Mouse (Mus musculus): ENCODE measurements around the gene Nup210. TPM values are rescaled to one million over a fixed set of nuclear protein-coding genes. Genes with fewer than 3 reads are reported as not detected.

Gene Nup210
- polyA plus RNA-seq, 1 experiment from 2014 or later, result 7.1 TPM

DNA sequence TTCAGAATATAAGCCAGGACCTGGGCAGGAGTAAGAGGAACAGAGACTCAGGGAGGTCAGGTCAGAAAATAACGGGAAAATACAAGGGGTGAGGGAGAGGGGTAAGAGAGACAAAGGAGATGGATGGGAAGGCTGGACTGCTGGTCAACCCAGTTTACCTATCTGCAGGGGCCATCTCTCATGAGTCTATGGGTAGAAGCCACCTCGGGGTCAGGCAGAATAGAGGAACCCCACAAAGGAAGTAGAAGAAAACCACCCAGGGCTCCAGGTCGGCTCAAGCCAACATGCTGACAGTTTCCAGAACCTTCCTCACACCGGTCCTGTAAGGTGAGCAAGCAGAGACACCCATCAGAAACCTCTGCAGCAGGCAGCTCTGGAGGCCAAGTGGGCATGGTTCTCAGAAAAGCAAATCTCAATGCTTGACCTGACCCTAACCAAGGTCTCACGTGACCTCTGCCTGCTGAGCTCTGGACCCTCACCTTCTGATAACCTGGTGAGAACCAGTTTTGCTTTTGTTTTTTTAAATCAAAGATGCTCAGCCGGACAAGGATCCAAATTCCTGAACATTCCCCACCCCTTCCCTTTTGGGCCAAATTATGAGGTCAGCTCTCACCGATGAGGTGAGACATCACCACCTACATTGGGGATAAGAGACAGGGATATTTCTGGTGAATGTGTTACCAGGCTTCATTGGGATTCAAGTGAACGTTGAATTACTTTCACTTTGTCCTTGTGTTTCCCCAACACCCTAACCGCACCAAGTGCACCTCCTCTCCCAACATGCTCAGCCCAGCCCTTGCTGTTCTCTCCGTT lies 5.3 kb downstream of the Nup210 start:
- Histone ChIP-seq H3K4me1 (ENCODE audit: control insufficient read depth in 2 of 2, insufficient read depth in 2 of 2, low read length in 2 of 2) (peaks cover 3 to 4% of the 10 kb centered on the region in 2 experiments; a peak in 1 of 4 replicates), H3K36me3 (ENCODE audit: control insufficient read depth, insufficient read depth, low read length) (no peaks in the 10 kb centered on the region), H3K4me3 (ENCODE audit: control insufficient read depth in 1 of 2, insufficient read depth in 1 of 2, low read depth in 1 of 2, low read length in 2 of 2) (no peak overlapping the region), H3K27me3 (ENCODE audit: control insufficient read depth, insufficient read depth, low read length) (no peaks in the 10 kb centered on the region), H3K4me2 (ENCODE audit: low read length) (no peak overlapping the region), H3K9ac (ENCODE audit: low read length) (no peak overlapping the region), H3K27ac (replicated peaks in 1 of 2; ENCODE audit: control insufficient read depth in 1 of 2, insufficient read depth in 1 of 2, low read depth in 2 of 2, low read length in 2 of 2) (no peak overlapping the region), H3K9me3 (ENCODE audit: control insufficient read depth, low read length) (no peaks in the 10 kb centered on the region)
- no peak for ATAC-seq (ENCODE audit: insufficient number of reproducible peaks, insufficient read depth, low FRiP score, low read depth)
- 77% methylated on average over 10 of the region's 10 CpGs for WGBS

DNA sequence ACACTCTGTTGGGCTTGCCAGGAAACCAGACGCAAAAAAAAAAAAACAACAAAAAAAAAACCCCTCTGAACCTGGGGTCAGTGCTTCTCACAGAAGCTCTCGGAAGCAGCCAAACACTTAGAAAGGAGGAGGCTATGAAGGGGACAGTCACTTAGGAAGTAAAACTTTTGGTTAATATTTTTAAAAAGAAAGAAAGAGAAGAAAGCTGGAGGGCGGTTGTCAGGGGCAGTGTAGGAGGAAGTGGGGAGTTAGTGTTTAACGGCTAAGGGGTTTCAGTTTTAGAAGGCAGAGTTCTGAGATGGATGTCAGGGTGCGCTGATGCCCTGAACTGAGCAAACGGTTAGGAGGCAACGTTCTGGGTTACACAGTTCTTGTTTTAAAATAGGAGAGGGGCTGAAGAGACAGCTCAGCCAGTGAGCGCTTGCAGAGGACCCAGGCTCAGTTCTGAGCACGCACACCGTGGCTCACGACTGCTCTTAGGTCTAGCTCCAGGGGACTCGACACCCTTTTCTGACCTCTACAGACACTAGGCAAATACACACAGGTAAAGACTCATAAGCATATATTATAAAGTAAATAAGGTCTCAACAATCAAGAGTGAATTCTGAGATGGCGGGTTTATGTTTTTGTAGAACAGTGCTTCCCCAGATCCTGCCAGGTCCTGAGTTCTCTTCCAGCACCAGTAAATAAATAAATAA lies 6.2 kb downstream of the Nup210 start:
- no peak overlapping the region for H3K9ac ChIP-seq (ENCODE audit: low read length)
- H3K27me3 ChIP-seq (ENCODE audit: control insufficient read depth, insufficient read depth, low read length), result no peaks in the 10 kb centered on the region
- H3K4me3 ChIP-seq (ENCODE audit: control insufficient read depth in 1 of 2, insufficient read depth in 1 of 2, low read depth in 1 of 2, low read length in 2 of 2), result no peak overlapping the region
- no peaks in the 10 kb centered on the region for H3K36me3 ChIP-seq (ENCODE audit: control insufficient read depth, insufficient read depth, low read length)
- H3K9me3 ChIP-seq (ENCODE audit: control insufficient read depth, low read length), result no peaks in the 10 kb centered on the region
- no peak for ATAC-seq (ENCODE audit: insufficient number of reproducible peaks, insufficient read depth, low FRiP score, low read depth)
- H3K4me2 ChIP-seq (ENCODE audit: low read length), result no peak overlapping the region
- H3K4me1 ChIP-seq (ENCODE audit: control insufficient read depth in 2 of 2, insufficient read depth in 2 of 2, low read length in 2 of 2), result no peaks in the 10 kb centered on the region
- no peak overlapping the region for H3K27ac ChIP-seq (replicated peaks in 1 of 2; ENCODE audit: control insufficient read depth in 1 of 2, insufficient read depth in 1 of 2, low read depth in 2 of 2, low read length in 2 of 2)
- 77% methylated on average over 13 of the region's 13 CpGs for WGBS

DNA sequence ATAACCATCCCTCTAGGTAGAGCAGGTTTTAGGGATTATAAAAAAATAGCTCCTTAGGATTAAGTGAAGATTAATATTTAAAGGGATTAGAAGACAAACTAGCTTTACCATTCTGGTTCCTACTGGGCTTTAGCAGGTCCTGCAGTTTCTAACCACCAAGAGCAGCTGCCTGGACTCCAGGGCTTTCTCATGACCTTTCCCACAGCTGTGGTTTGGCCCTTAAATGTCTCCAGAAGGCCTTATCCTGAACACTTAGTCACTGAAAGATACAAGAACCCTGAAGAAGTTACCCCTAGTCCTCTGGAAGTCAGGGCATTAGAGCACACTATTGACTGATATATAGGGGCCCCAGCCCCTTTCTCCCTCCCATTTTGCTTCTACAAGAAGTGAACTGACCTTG lies 7.1 kb downstream of the Nup210 start:
- Histone ChIP-seq H3K27ac (replicated peaks in 1 of 2; ENCODE audit: control insufficient read depth in 1 of 2, insufficient read depth in 1 of 2, low read depth in 2 of 2, low read length in 2 of 2) (no peak overlapping the region), H3K36me3 (ENCODE audit: control insufficient read depth, insufficient read depth, low read length) (no peaks in the 10 kb centered on the region), H3K4me1 (ENCODE audit: control insufficient read depth in 2 of 2, insufficient read depth in 2 of 2, low read length in 2 of 2) (peaks cover under 1 to 8% of the 10 kb centered on the region in 2 experiments), H3K4me3 (ENCODE audit: control insufficient read depth in 1 of 2, insufficient read depth in 1 of 2, low read depth in 1 of 2, low read length in 2 of 2) (no peak overlapping the region), H3K9me3 (ENCODE audit: control insufficient read depth, low read length) (no peaks in the 10 kb centered on the region), H3K9ac (ENCODE audit: low read length) (no peak overlapping the region), H3K27me3 (ENCODE audit: control insufficient read depth, insufficient read depth, low read length) (no peaks in the 10 kb centered on the region), H3K4me2 (ENCODE audit: low read length) (no peak overlapping the region)
- ATAC-seq (ENCODE audit: insufficient number of reproducible peaks, insufficient read depth, low FRiP score, low read depth), result no peak

- H3K9me3 ChIP-seq (ENCODE audit: control insufficient read depth, low read length), result no peaks in the 10 kb centered on the region
- no peak overlapping the region for H3K9ac ChIP-seq (ENCODE audit: low read length)
- H3K27me3 ChIP-seq (ENCODE audit: control insufficient read depth, insufficient read depth, low read length), result no peaks in the 10 kb centered on the region
- no peak overlapping the region for H3K27ac ChIP-seq (replicated peaks in 1 of 2; ENCODE audit: control insufficient read depth in 1 of 2, insufficient read depth in 1 of 2, low read depth in 2 of 2, low read length in 2 of 2)
- H3K4me3 ChIP-seq (ENCODE audit: control insufficient read depth in 1 of 2, insufficient read depth in 1 of 2, low read depth in 1 of 2, low read length in 2 of 2), result no peak overlapping the region
- no peak overlapping the region for H3K4me2 ChIP-seq (ENCODE audit: low read length)
- ATAC-seq (ENCODE audit: insufficient number of reproducible peaks, insufficient read depth, low FRiP score, low read depth), result no peak
- H3K4me1 ChIP-seq (ENCODE audit: control insufficient read depth in 2 of 2, insufficient read depth in 2 of 2, low read length in 2 of 2), result peaks cover 4 to 12% of the 10 kb centered on the region in 2 experiments
- H3K36me3 ChIP-seq (ENCODE audit: control insufficient read depth, insufficient read depth, low read length), result no peaks in the 10 kb centered on the region
- WGBS, result 91% methylated on average over 2 of the region's 2 CpGs
Observed at GRCm38 (mm10) chr6:91108917-91109450, 7.6 kb downstream of the Nup210 start.

DNA sequence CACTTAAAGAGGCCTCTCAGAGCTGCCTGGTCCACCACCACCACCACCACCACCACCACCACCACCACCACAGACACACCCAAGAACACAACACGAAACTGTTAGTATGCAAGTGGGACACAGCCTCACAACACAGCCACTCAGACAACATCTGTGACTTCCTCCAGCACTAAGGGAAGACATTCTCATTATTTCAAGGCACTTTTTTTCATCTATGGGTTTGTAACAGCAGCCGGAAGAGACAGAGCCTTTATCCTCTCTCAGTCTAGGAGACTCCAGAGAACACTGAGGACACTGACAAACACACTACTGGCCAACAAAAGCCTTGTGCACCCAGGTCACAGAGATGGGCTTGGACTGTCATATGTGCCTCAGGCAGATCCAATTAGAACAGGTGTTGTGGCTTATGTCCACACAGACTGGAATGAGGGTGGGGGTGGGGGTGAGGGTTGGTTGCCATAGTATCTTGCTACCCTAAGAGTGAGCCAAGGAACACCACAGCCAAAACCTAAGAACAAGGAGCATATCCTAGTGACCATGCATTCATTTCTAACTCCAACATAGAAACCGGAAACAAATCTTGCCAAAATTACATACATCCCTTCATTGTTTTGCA lies 8.2 kb downstream of the Nup210 start:
- no peak overlapping the region for H3K4me3 ChIP-seq (ENCODE audit: control insufficient read depth in 1 of 2, insufficient read depth in 1 of 2, low read depth in 1 of 2, low read length in 2 of 2)
- H3K27ac ChIP-seq (replicated peaks in 1 of 2; ENCODE audit: control insufficient read depth in 1 of 2, insufficient read depth in 1 of 2, low read depth in 2 of 2, low read length in 2 of 2), result no peak overlapping the region
- peaks cover 4 to 12% of the 10 kb centered on the region in 2 experiments for H3K4me1 ChIP-seq (ENCODE audit: control insufficient read depth in 2 of 2, insufficient read depth in 2 of 2, low read length in 2 of 2)
- no peak overlapping the region for H3K9ac ChIP-seq (ENCODE audit: low read length)
- no peak overlapping the region for H3K4me2 ChIP-seq (ENCODE audit: low read length)
- H3K27me3 ChIP-seq (ENCODE audit: control insufficient read depth, insufficient read depth, low read length), result no peaks in the 10 kb centered on the region
- H3K9me3 ChIP-seq (ENCODE audit: control insufficient read depth, low read length), result no peaks in the 10 kb centered on the region
- no peak for ATAC-seq (ENCODE audit: insufficient number of reproducible peaks, insufficient read depth, low FRiP score, low read depth)
- H3K36me3 ChIP-seq (ENCODE audit: control insufficient read depth, insufficient read depth, low read length), result no peaks in the 10 kb centered on the region
- WGBS, result 85% methylated on average over 3 of the region's 3 CpGs

- H3K4me2 ChIP-seq (ENCODE audit: low read length), result no peak overlapping the region
- peaks cover 4 to 12% of the 10 kb centered on the region in 2 experiments for H3K4me1 ChIP-seq (ENCODE audit: control insufficient read depth in 2 of 2, insufficient read depth in 2 of 2, low read length in 2 of 2)
- H3K27me3 ChIP-seq (ENCODE audit: control insufficient read depth, insufficient read depth, low read length), result no peaks in the 10 kb centered on the region
- H3K27ac ChIP-seq (replicated peaks in 1 of 2; ENCODE audit: control insufficient read depth in 1 of 2, insufficient read depth in 1 of 2, low read depth in 2 of 2, low read length in 2 of 2), result no peak overlapping the region
- H3K36me3 ChIP-seq (ENCODE audit: control insufficient read depth, insufficient read depth, low read length), result no peaks in the 10 kb centered on the region
- H3K9ac ChIP-seq (ENCODE audit: low read length), result no peak overlapping the region
- no peak for ATAC-seq (ENCODE audit: insufficient number of reproducible peaks, insufficient read depth, low FRiP score, low read depth)
- no peak overlapping the region for H3K4me3 ChIP-seq (ENCODE audit: control insufficient read depth in 1 of 2, insufficient read depth in 1 of 2, low read depth in 1 of 2, low read length in 2 of 2)
- WGBS, result 94% methylated on average over 2 of the region's 2 CpGs
- no peaks in the 10 kb centered on the region for H3K9me3 ChIP-seq (ENCODE audit: control insufficient read depth, low read length)
Observed at GRCm38 (mm10) chr6:91105400-91106129, 11.1 kb downstream of the Nup210 start.

All from heart, embryonic 14.5 days (tissue).